Mouse (Mus musculus): Measurements from ENCODE around the gene Mfsd9. TPM values are rescaled to one million over a fixed set of nuclear protein-coding genes. Genes with fewer than 3 reads are reported as not detected.

The Mfsd9 gene
- total RNA-seq, 4 experiments from 2014 or later = 0.49 to 1.3 (median 0.64) TPM

Other genes with a start within 250 kb of the Mfsd9 start
- under 1 TPM; 0.06 to 0.54 (median 0.17) TPM for gene Slc9a4, start 210.6 kb downstream of the Mfsd9 start, total RNA-seq (2022)
- gene Slc9a2, start 110.1 kb downstream of the Mfsd9 start, total RNA-seq (2022) = 1 to 10 TPM; 2.5 to 2.9 (median 2.6) TPM
- 100 to 1,000 TPM; 171 to 176 (median 173) TPM for gene Tmem182, start 14.9 kb upstream of the Mfsd9 start, total RNA-seq (2022)